Mouse (Mus musculus): ENCODE measurements around the gene C77080. TPM values are rescaled to one million over a fixed set of nuclear protein-coding genes. Genes with fewer than 3 reads are reported as not detected.
A peak's percentile ranks its signal among the peaks of the same experiment; 100 is the strongest.
"Not testable (repeated sequence)": the region's sequence is repeated elsewhere in the genome, so short reads cannot be mapped to it uniquely, and the experiment has no call there.

The C77080 gene
- polyA plus RNA-seq, 1 experiment = 0.12 TPM

- H3K36me3 ChIP-seq (ENCODE audit: control insufficient read depth) = peaks cover 84% of the 10 kb centered on the region
- H3K4me1 ChIP-seq (ENCODE audit: control insufficient read depth) = peaks cover 9% of the 10 kb centered on the region
- H3K9me3 ChIP-seq (ENCODE audit: control insufficient read depth, low read length) = peaks cover under 1% of the 10 kb centered on the region; the same call in 1 of the 2 replicates
- no peak overlapping the region for H3K4me3 ChIP-seq (replicated peaks)
- TF ChIP-seq GATA1 (IDR thresholded peaks at IDR 0.05; ENCODE audit: low read length) (no peak), TAL1 (IDR thresholded peaks at IDR 0.05; ENCODE audit: low read length) (no peak)
- peaks cover 22% of the 10 kb centered on the region for H3K27me3 ChIP-seq (ENCODE audit: control insufficient read depth)
Measured at GRCm38 (mm10) chr4:129218569-129219175, 42.5 kb downstream of the C77080 start.

- H3K36me3 ChIP-seq (ENCODE audit: control insufficient read depth) = peaks cover 98% of the 10 kb centered on the region
- H3K4me3 ChIP-seq (replicated peaks); H3K4me1 ChIP-seq (ENCODE audit: control insufficient read depth); H3K27me3 ChIP-seq (ENCODE audit: control insufficient read depth); H3K9me3 ChIP-seq (ENCODE audit: control insufficient read depth, low read length): not testable (repeated sequence)
Measured at GRCm38 (mm10) chr4:129212486-129212885, 48.7 kb downstream of the C77080 start.

GRCm38 (mm10) chr4:129211461-129211860 lies 49.7 kb downstream of the C77080 start:
- H3K4me1 ChIP-seq (ENCODE audit: control insufficient read depth) = no peaks in the 10 kb centered on the region
- H3K27me3 ChIP-seq (ENCODE audit: control insufficient read depth) = no peaks in the 10 kb centered on the region
- H3K9me3 ChIP-seq (ENCODE audit: control insufficient read depth, low read length) = no peaks in the 10 kb centered on the region
- TF ChIP-seq TAL1 (IDR thresholded peaks at IDR 0.05; ENCODE audit: low read length) = no peak
- TF ChIP-seq GATA1 (IDR thresholded peaks at IDR 0.05; ENCODE audit: low read length) = no peak
- peaks cover 98% of the 10 kb centered on the region for H3K36me3 ChIP-seq (ENCODE audit: control insufficient read depth)
- no peak overlapping the region for H3K4me3 ChIP-seq (replicated peaks)

GRCm38 (mm10) chr4:129209504-129209903 lies 51.7 kb downstream of the C77080 start:
- Histone ChIP-seq H3K4me1 (ENCODE audit: control insufficient read depth) (no peaks in the 10 kb centered on the region), H3K27me3 (ENCODE audit: control insufficient read depth) (no peaks in the 10 kb centered on the region), H3K4me3 (replicated peaks) (no peak overlapping the region), H3K9me3 (ENCODE audit: control insufficient read depth, low read length) (no peaks in the 10 kb centered on the region), H3K36me3 (ENCODE audit: control insufficient read depth) (peaks cover 98% of the 10 kb centered on the region)
- TF ChIP-seq GATA1 (IDR thresholded peaks at IDR 0.05; ENCODE audit: low read length) (no peak), TAL1 (IDR thresholded peaks at IDR 0.05; ENCODE audit: low read length) (no peak)

DNA sequence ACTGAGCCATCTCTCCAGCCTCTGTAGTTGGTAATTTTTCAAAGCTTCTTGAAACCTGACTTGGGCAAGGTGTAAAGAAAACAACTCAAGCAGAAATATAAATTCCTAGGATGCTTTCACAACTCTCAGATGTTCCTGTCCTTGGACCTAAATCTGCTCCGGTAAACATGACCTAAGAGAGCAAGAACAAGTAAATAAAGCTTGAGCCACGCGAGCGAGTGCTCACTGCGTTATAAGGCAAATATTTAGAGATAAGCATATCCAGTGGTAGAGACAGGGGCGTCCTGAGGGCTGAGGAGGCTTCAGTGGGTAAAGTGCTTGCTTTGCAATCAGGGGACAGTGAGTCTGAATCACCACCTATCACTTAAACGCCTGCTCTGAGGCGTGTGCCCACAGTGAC lies 54.4 kb downstream of the C77080 start:
- H3K4me1 ChIP-seq (ENCODE audit: control insufficient read depth) = no peaks in the 10 kb centered on the region
- TF ChIP-seq GATA1 (IDR thresholded peaks at IDR 0.05; ENCODE audit: low read length) (no peak), TAL1 (IDR thresholded peaks at IDR 0.05; ENCODE audit: low read length) (no peak)
- H3K36me3 ChIP-seq (ENCODE audit: control insufficient read depth) = peaks cover 98% of the 10 kb centered on the region

GRCm38 (mm10) chr4:129204655-129205054 lies 56.5 kb downstream of the C77080 start:
- Histone ChIP-seq H3K4me1 (ENCODE audit: control insufficient read depth) (no peaks in the 10 kb centered on the region), H3K4me3 (replicated peaks) (no peak overlapping the region), H3K9me3 (ENCODE audit: control insufficient read depth, low read length) (no peaks in the 10 kb centered on the region), H3K36me3 (ENCODE audit: control insufficient read depth) (peaks cover 99% of the 10 kb centered on the region), H3K27me3 (ENCODE audit: control insufficient read depth) (no peaks in the 10 kb centered on the region)
- TF ChIP-seq TAL1 (IDR thresholded peaks at IDR 0.05; ENCODE audit: low read length) = no peak
- no peak for TF ChIP-seq GATA1 (IDR thresholded peaks at IDR 0.05; ENCODE audit: low read length)

More for the DNA sequence above, 54.4 kb downstream of the C77080 start:
- no peaks in the 10 kb centered on the region for H3K9me3 ChIP-seq (ENCODE audit: control insufficient read depth, low read length)
- no peaks in the 10 kb centered on the region for H3K27me3 ChIP-seq (ENCODE audit: control insufficient read depth)
- no peak overlapping the region for H3K4me3 ChIP-seq (replicated peaks)

- peaks cover 95% of the 10 kb centered on the region for H3K36me3 ChIP-seq (ENCODE audit: control insufficient read depth)
- TF ChIP-seq GATA1 (IDR thresholded peaks at IDR 0.05; ENCODE audit: low read length) (no peak), TAL1 (IDR thresholded peaks at IDR 0.05; ENCODE audit: low read length) (no peak)
Measured at GRCm38 (mm10) chr4:129197514-129197913, 63.7 kb downstream of the C77080 start.

DNA sequence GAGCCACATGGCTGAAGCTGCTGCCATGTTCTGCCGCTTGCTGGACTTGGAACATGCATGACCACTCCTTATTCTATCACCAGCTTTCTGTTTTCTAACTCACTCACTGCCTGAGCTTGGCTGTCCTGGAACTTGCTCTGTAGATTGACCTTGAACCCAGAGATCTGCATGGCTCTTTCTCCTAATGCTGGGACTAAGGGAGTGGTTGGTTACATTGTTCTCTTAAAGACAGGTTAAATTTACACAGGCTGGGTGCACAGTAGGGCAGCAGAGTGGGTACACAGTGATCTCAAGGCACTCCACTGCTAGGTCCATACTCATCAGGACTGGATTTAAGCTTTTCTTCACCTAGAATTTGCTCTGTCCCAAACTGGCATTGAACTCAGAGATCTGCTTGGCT lies 66.9 kb downstream of the C77080 start:
- Histone ChIP-seq H3K4me1 (ENCODE audit: control insufficient read depth) (peaks cover 38% of the 10 kb centered on the region), H3K27me3 (ENCODE audit: control insufficient read depth) (no peaks in the 10 kb centered on the region), H3K36me3 (ENCODE audit: control insufficient read depth) (peaks cover 80% of the 10 kb centered on the region), H3K4me3 (replicated peaks) (no peak overlapping the region), H3K9me3 (ENCODE audit: control insufficient read depth, low read length) (no peaks in the 10 kb centered on the region)
- TF ChIP-seq GATA1 (IDR thresholded peaks at IDR 0.05; ENCODE audit: low read length) (no peak), TAL1 (IDR thresholded peaks at IDR 0.05; ENCODE audit: low read length) (no peak)

More at GRCm38 (mm10) chr4:129197514-129197913, 63.7 kb downstream of the C77080 start:
- H3K4me1 ChIP-seq (ENCODE audit: control insufficient read depth) = peaks cover 13% of the 10 kb centered on the region
- no peaks in the 10 kb centered on the region for H3K27me3 ChIP-seq (ENCODE audit: control insufficient read depth)
- no peaks in the 10 kb centered on the region for H3K9me3 ChIP-seq (ENCODE audit: control insufficient read depth, low read length)
- no peak overlapping the region for H3K4me3 ChIP-seq (replicated peaks)

DNA sequence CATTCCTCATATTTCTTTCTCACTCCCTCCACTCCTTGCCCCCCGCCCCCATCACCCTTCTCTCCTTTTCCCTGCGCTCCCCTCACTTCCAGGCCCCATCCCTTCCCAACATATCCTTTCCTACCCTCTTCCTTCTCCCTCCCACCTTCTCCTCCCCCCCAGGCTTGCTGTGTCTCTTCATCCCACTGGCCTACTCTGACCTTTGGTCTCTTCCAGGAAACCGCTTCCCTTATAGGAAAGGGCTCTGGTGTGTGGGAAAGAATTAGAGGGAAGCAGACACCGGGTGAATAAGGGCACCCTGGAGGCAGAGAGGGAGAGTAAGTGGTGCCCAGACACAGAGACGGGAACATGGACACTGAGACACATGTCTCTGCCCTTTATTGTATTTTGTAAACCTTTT lies 69.5 kb downstream of the C77080 start:
- peaks cover 55% of the 10 kb centered on the region for H3K4me1 ChIP-seq (ENCODE audit: control insufficient read depth)

GRCm38 (mm10) chr4:129190538-129190937 lies 70.7 kb downstream of the C77080 start:
- Histone ChIP-seq H3K4me3 (replicated peaks) (peak overlapping the region; percentile 88), H3K4me1 (ENCODE audit: control insufficient read depth) (peaks cover 56% of the 10 kb centered on the region), H3K27me3 (ENCODE audit: control insufficient read depth) (no peaks in the 10 kb centered on the region), H3K36me3 (ENCODE audit: control insufficient read depth) (peaks cover 50% of the 10 kb centered on the region), H3K9me3 (ENCODE audit: control insufficient read depth, low read length) (no peaks in the 10 kb centered on the region)
- TF ChIP-seq GATA1 (IDR thresholded peaks at IDR 0.05; ENCODE audit: low read length) (no peak), TAL1 (IDR thresholded peaks at IDR 0.05; ENCODE audit: low read length) (no peak)

More for the DNA sequence above, 69.5 kb downstream of the C77080 start:
- no peak for TF ChIP-seq TAL1 (IDR thresholded peaks at IDR 0.05; ENCODE audit: low read length)
- no peak for TF ChIP-seq GATA1 (IDR thresholded peaks at IDR 0.05; ENCODE audit: low read length)
- Histone ChIP-seq H3K9me3 (ENCODE audit: control insufficient read depth, low read length) (no peaks in the 10 kb centered on the region), H3K27me3 (ENCODE audit: control insufficient read depth) (no peaks in the 10 kb centered on the region), H3K36me3 (ENCODE audit: control insufficient read depth) (peaks cover 60% of the 10 kb centered on the region), H3K4me3 (replicated peaks) (peak overlapping the region; percentile 88)

All from erythroblast, embryonic 14.5 days (primary cell).